Mouse (Mus musculus): ENCODE data around the gene Ppat. TPM values are rescaled to one million over a fixed set of nuclear protein-coding genes. Genes with fewer than 3 reads are reported as not detected.
A peak's percentile ranks its signal among the peaks of the same experiment; 100 is the strongest.

Ppat gene
- 6.9 TPM for polyA plus RNA-seq (2012; fragmentation: generic; extraction: Trizol)

- Histone ChIP-seq H3K4me2 (ENCODE audit: low read depth) (peak within 1 kb of the TSS; percentile 95), H3K4me3 (peak within 1 kb of the TSS; percentile 91), H3K79me2 (ENCODE audit: control insufficient read depth, insufficient read depth) (peaks cover 77% of the 10 kb centered on the region), H3ac (ENCODE audit: control insufficient read depth, insufficient read length) (peak within 1 kb of the TSS; percentile 59), H3K27me3 (ENCODE audit: control insufficient read depth, insufficient read depth, insufficient read length) (no peaks in the 10 kb centered on the region), H3K36me3 (ENCODE audit: control insufficient read depth, insufficient read depth) (peaks cover 2% of the 10 kb centered on the region)
- TF ChIP-seq MAX (IDR thresholded peaks at IDR 0.05; ENCODE audit: low read depth) (peak; percentile 4), SRF (IDR thresholded peaks at IDR 0.05; ENCODE audit: control insufficient read depth, insufficient read length, low read depth) (no peak), E2F4 (IDR thresholded peaks at IDR 0.05; ENCODE audit: insufficient read depth) (peak; percentile 30), USF1 (IDR thresholded peaks at IDR 0.05; ENCODE audit: low read depth) (no peak), REST (IDR thresholded peaks at IDR 0.05; ENCODE audit: insufficient read depth, insufficient read length) (peak; percentile 17), POLR2A (IDR thresholded peaks at IDR 0.05; ENCODE audit: insufficient read length, low read depth) (peak; percentile 100), CEBPB (IDR thresholded peaks at IDR 0.05; ENCODE audit: insufficient read depth, poor library complexity, severe bottlenecking) (no peak), TCF3 (IDR thresholded peaks at IDR 0.05; ENCODE audit: insufficient read length, low read depth) (no peak), MYOD1 (IDR thresholded peaks at IDR 0.05; ENCODE audit: control insufficient read depth in 1 of 3, insufficient read length in 2 of 3, low read depth in 2 of 3) (peak in 2 of 3 experiments; percentile 58 to 78), MYOG (IDR thresholded peaks at IDR 0.05; ENCODE audit: control insufficient read depth in 1 of 3, insufficient read depth in 1 of 3, insufficient read length in 2 of 3, low read depth in 2 of 3) (peak in 2 of 3 experiments; percentile 73 to 80), TCF12 (IDR thresholded peaks at IDR 0.05; ENCODE audit: insufficient read depth, poor library complexity, severe bottlenecking) (no peak), POLR2AphosphoS2 (IDR thresholded peaks at IDR 0.05; ENCODE audit: insufficient read length, low read depth) (peak; percentile 98)
Measured at GRCm38 (mm10) chr5:76951106-76952027, at the start of gene Ppat, which contains the start of gene Paics. Gene Ppat (minus strand): TSS chr5:76951578. Gene Paics (plus strand): TSS chr5:76951307.

GRCm38 (mm10) chr5:76998416-76998815, 47.0 kb upstream of the Ppat start:
- Histone ChIP-seq H3ac (ENCODE audit: control insufficient read depth, insufficient read length) (no peak overlapping the region), H3K27me3 (ENCODE audit: control insufficient read depth, insufficient read depth, insufficient read length) (no peaks in the 10 kb centered on the region), H3K36me3 (ENCODE audit: control insufficient read depth, insufficient read depth) (peaks cover 61% of the 10 kb centered on the region), H3K79me2 (ENCODE audit: control insufficient read depth, insufficient read depth) (no peaks in the 10 kb centered on the region), H3K4me3 (no peak overlapping the region), H3K4me2 (ENCODE audit: low read depth) (no peak overlapping the region)
- TF ChIP-seq MAX (IDR thresholded peaks at IDR 0.05; ENCODE audit: low read depth) (no peak), TCF12 (IDR thresholded peaks at IDR 0.05; ENCODE audit: insufficient read depth, poor library complexity, severe bottlenecking) (no peak), CEBPB (IDR thresholded peaks at IDR 0.05; ENCODE audit: insufficient read depth, poor library complexity, severe bottlenecking) (no peak), MYOG (IDR thresholded peaks at IDR 0.05; ENCODE audit: control insufficient read depth in 1 of 3, insufficient read depth in 1 of 3, insufficient read length in 2 of 3, low read depth in 2 of 3) (no peak), POLR2AphosphoS2 (IDR thresholded peaks at IDR 0.05; ENCODE audit: insufficient read length, low read depth) (no peak), USF1 (IDR thresholded peaks at IDR 0.05; ENCODE audit: low read depth) (no peak), REST (IDR thresholded peaks at IDR 0.05; ENCODE audit: insufficient read depth, insufficient read length) (no peak), MYOD1 (IDR thresholded peaks at IDR 0.05; ENCODE audit: control insufficient read depth in 1 of 3, insufficient read length in 2 of 3, low read depth in 2 of 3) (no peak), POLR2A (IDR thresholded peaks at IDR 0.05; ENCODE audit: insufficient read length, low read depth) (no peak), SRF (IDR thresholded peaks at IDR 0.05; ENCODE audit: control insufficient read depth, insufficient read length, low read depth) (no peak), E2F4 (IDR thresholded peaks at IDR 0.05; ENCODE audit: insufficient read depth) (no peak), TCF3 (IDR thresholded peaks at IDR 0.05; ENCODE audit: insufficient read length, low read depth) (no peak)

- Histone ChIP-seq H3ac (ENCODE audit: control insufficient read depth, insufficient read length) (no peak overlapping the region), H3K79me2 (ENCODE audit: control insufficient read depth, insufficient read depth) (no peaks in the 10 kb centered on the region), H3K27me3 (ENCODE audit: control insufficient read depth, insufficient read depth, insufficient read length) (no peaks in the 10 kb centered on the region), H3K36me3 (ENCODE audit: control insufficient read depth, insufficient read depth) (peaks cover 63% of the 10 kb centered on the region), H3K4me2 (ENCODE audit: low read depth) (no peak overlapping the region), H3K4me3 (no peak overlapping the region)
- TF ChIP-seq POLR2A (IDR thresholded peaks at IDR 0.05; ENCODE audit: insufficient read length, low read depth) (no peak), E2F4 (IDR thresholded peaks at IDR 0.05; ENCODE audit: insufficient read depth) (no peak), CEBPB (IDR thresholded peaks at IDR 0.05; ENCODE audit: insufficient read depth, poor library complexity, severe bottlenecking) (no peak), MYOD1 (IDR thresholded peaks at IDR 0.05; ENCODE audit: control insufficient read depth in 1 of 3, insufficient read length in 2 of 3, low read depth in 2 of 3) (no peak), TCF12 (IDR thresholded peaks at IDR 0.05; ENCODE audit: insufficient read depth, poor library complexity, severe bottlenecking) (no peak), SRF (IDR thresholded peaks at IDR 0.05; ENCODE audit: control insufficient read depth, insufficient read length, low read depth) (no peak), MYOG (IDR thresholded peaks at IDR 0.05; ENCODE audit: control insufficient read depth in 1 of 3, insufficient read depth in 1 of 3, insufficient read length in 2 of 3, low read depth in 2 of 3) (no peak), POLR2AphosphoS2 (IDR thresholded peaks at IDR 0.05; ENCODE audit: insufficient read length, low read depth) (no peak), TCF3 (IDR thresholded peaks at IDR 0.05; ENCODE audit: insufficient read length, low read depth) (no peak), MAX (IDR thresholded peaks at IDR 0.05; ENCODE audit: low read depth) (no peak)
Measured at GRCm38 (mm10) chr5:76993174-76993814, 41.9 kb upstream of the Ppat start.

- peaks cover 46% of the 10 kb centered on the region for H3K36me3 ChIP-seq (ENCODE audit: control insufficient read depth, insufficient read depth)
- H3K79me2 ChIP-seq (ENCODE audit: control insufficient read depth, insufficient read depth): no peaks in the 10 kb centered on the region
- no peak overlapping the region for H3K4me2 ChIP-seq (ENCODE audit: low read depth)
- TF ChIP-seq REST (IDR thresholded peaks at IDR 0.05; ENCODE audit: insufficient read depth, insufficient read length) (no peak), MYOD1 (IDR thresholded peaks at IDR 0.05; ENCODE audit: control insufficient read depth in 1 of 3, insufficient read length in 2 of 3, low read depth in 2 of 3) (no peak), USF1 (IDR thresholded peaks at IDR 0.05; ENCODE audit: low read depth) (no peak), TCF3 (IDR thresholded peaks at IDR 0.05; ENCODE audit: insufficient read length, low read depth) (no peak), MAX (IDR thresholded peaks at IDR 0.05; ENCODE audit: low read depth) (no peak), E2F4 (IDR thresholded peaks at IDR 0.05; ENCODE audit: insufficient read depth) (no peak), SRF (IDR thresholded peaks at IDR 0.05; ENCODE audit: control insufficient read depth, insufficient read length, low read depth) (no peak), MYOG (IDR thresholded peaks at IDR 0.05; ENCODE audit: control insufficient read depth in 1 of 3, insufficient read depth in 1 of 3, insufficient read length in 2 of 3, low read depth in 2 of 3) (no peak), CEBPB (IDR thresholded peaks at IDR 0.05; ENCODE audit: insufficient read depth, poor library complexity, severe bottlenecking) (no peak), POLR2AphosphoS2 (IDR thresholded peaks at IDR 0.05; ENCODE audit: insufficient read length, low read depth) (no peak), POLR2A (IDR thresholded peaks at IDR 0.05; ENCODE audit: insufficient read length, low read depth) (no peak), TCF12 (IDR thresholded peaks at IDR 0.05; ENCODE audit: insufficient read depth, poor library complexity, severe bottlenecking) (no peak)
- no peaks in the 10 kb centered on the region for H3K27me3 ChIP-seq (ENCODE audit: control insufficient read depth, insufficient read depth, insufficient read length)
- H3K4me3 ChIP-seq: no peak overlapping the region
- no peak overlapping the region for H3ac ChIP-seq (ENCODE audit: control insufficient read depth, insufficient read length)
Measured at GRCm38 (mm10) chr5:76990789-76991188, 39.4 kb upstream of the Ppat start.
